Mouse (Mus musculus) lung, adult 2 months (tissue): ENCODE measurements around the gene Gal3st2. TPM values are rescaled to one million over a fixed set of nuclear protein-coding genes. Genes with fewer than 3 reads are reported as not detected.
"Not testable (repeated sequence)": the region's sequence is repeated elsewhere in the genome, so short reads cannot be mapped to it uniquely, and the experiment has no call there.

Source experiments
- DNase-seq: peaks from one replicate; pipeline ENCODE4 v3.0.0; 2022
- H3K4me1 ChIP-seq: fragments of 200-500 bp; 2 replicates; pipeline ENCODE4 v1.6.1; 2011; ENCODE audit warnings: low read length; ENCODE audit not compliant: control insufficient read depth, insufficient read depth
- H3K4me3 ChIP-seq: fragments of 200-500 bp; replicated peaks from 2 replicates; pipeline ENCODE3; 2011; ENCODE audit warnings: low read depth, mild to moderate bottlenecking, control low read depth, low read length; ENCODE audit errors: extremely low read depth
- CTCF ChIP-seq: fragments of 200-500 bp; IDR thresholded peaks from 2 replicates; pipeline ENCODE4 v1.5.1; 2011; ENCODE audit warnings: mild to moderate bottlenecking, low read length, control low read depth; ENCODE audit not compliant: insufficient read depth
- POLR2A ChIP-seq: fragments of 200-500 bp; IDR thresholded peaks from 2 replicates; pipeline ENCODE4 v1.6.1; 2011; ENCODE audit warnings: low read depth, mild to moderate bottlenecking, control low read depth, low read length, borderline replicate concordance; ENCODE audit errors: extremely low read depth
- WGBS: fragments of 180-500 bp; shearing (Covaris S2); methylation state at CpG from one replicate; pipeline ENCODE4 v1.1.7; 2018; 5-methylcytosine and 5-hydroxymethylcytosine counted together
- polyA plus RNA-seq: library from polyadenylated mRNA; depleted of rRNA; stranded (reverse); fragments of >200 nt; gene quantifications from 2 replicates; pipeline ENCODE4 v1.2.3, GENCODE M21; 2012

The Gal3st2 gene
- polyA plus RNA-seq, 1 experiment, result 0.62 TPM

- WGBS, result 86% methylated on average over 7 of the region's 7 CpGs
- no peak for DNase-seq
- H3K4me3 ChIP-seq, result no peak overlapping the region
- TF ChIP-seq POLR2A (no peak), CTCF (no peak)
- no peaks in the 10 kb centered on the region; the same call in 1 of the 2 replicates for H3K4me1 ChIP-seq
Measured at GRCm38 (mm10) chr1:93834671-93835150, 26.4 kb upstream of the Gal3st2 start.

DNA sequence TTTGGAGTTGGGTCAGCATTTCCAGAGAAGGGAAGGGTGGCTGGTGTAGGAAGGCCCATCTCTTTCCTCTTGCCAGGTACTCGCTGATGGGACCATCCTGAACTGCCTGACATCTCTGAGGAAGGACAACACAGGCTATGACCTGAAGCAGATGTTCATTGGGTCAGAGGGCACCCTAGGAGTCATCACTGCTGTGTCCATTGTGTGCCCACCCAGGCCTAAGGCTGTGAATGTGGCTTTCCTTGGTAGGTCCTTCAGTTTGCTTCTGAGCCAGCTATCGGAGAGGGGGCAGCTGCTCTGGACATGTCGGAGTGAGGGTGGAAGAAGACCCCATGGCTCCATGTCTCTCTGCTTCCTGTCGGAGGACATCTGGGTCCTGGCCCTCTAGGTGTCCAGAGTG, 25.9 kb upstream of the Gal3st2 start:
- WGBS, result 89% methylated on average over 4 of the region's 4 CpGs
- H3K4me3 ChIP-seq, result no peak overlapping the region
- no peak for DNase-seq
- no peak for TF ChIP-seq CTCF
- TF ChIP-seq POLR2A, result no peak
- H3K4me1 ChIP-seq, result no peaks in the 10 kb centered on the region; the same call in 1 of the 2 replicates

DNA sequence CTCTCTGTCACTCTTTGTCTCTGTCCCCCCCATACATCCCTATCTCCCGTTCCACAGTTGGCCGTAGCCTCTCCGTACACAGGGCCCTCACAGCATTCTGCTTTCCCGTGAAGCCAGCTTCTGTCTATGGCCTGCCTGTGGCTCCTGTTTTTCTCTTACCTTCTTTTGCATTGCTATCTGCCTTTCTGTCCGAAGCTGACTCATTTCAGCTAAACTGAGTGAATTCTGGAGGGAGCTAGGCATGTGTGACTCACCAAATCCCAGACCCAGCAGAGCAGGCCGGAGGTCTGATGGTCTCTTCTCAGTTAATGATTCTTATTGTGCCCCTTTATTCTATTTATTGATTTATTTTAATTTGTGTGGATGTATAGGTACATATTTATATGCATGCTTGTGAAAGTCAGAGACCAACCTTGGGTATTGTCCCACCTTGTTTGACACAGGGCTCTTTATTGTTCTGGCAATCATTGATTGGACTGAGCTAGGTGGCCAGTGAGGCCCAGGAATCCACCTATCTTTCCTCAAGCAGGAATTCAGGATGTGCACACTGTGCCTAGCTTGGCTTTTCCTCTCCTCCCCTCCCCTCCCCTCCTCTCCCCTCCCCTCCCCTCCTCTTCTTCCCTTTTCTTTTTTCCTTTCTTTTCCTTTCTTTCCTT, 25.1 kb upstream of the Gal3st2 start:
- no peak for DNase-seq
- Histone ChIP-seq H3K4me1 (no peaks in the 10 kb centered on the region; the same call in 1 of the 2 replicates), H3K4me3 (no peak overlapping the region)
- TF ChIP-seq POLR2A, result no peak
- 93% methylated on average over 6 of the region's 6 CpGs for WGBS

- H3K4me3 ChIP-seq, result no peak overlapping the region
- WGBS, result 81% methylated on average over 2 of the region's 2 CpGs
- no peak for DNase-seq
- no peaks in the 10 kb centered on the region; the same call in 1 of the 2 replicates for H3K4me1 ChIP-seq
- TF ChIP-seq POLR2A (no peak), CTCF (no peak)
Measured at GRCm38 (mm10) chr1:93836532-93836913, 24.6 kb upstream of the Gal3st2 start.

GRCm38 (mm10) chr1:93837335-93837734, 23.8 kb upstream of the Gal3st2 start:
- 89% methylated on average over 8 of the region's 8 CpGs for WGBS
- H3K4me1 ChIP-seq, result no peaks in the 10 kb centered on the region; the same call in 1 of the 2 replicates
- no peak overlapping the region for H3K4me3 ChIP-seq

GRCm38 (mm10) chr1:93838569-93838968, 22.5 kb upstream of the Gal3st2 start:
- DNase-seq, H3K4me1 ChIP-seq, H3K4me3 ChIP-seq: not testable (repeated sequence)
- WGBS, result 82% methylated on average over 8 of the region's 8 CpGs

More at GRCm38 (mm10) chr1:93837335-93837734, 23.8 kb upstream of the Gal3st2 start:
- no peak for DNase-seq
- TF ChIP-seq POLR2A, result no peak
- TF ChIP-seq CTCF, result no peak

- not testable (repeated sequence) for H3K4me1 ChIP-seq, DNase-seq, H3K4me3 ChIP-seq
- 66% methylated on average over 2 of the region's 3 CpGs for whole genome bisulfite sequencing
Measured at GRCm38 (mm10) chr1:93845766-93846366, 15.2 kb upstream of the Gal3st2 start.

DNA sequence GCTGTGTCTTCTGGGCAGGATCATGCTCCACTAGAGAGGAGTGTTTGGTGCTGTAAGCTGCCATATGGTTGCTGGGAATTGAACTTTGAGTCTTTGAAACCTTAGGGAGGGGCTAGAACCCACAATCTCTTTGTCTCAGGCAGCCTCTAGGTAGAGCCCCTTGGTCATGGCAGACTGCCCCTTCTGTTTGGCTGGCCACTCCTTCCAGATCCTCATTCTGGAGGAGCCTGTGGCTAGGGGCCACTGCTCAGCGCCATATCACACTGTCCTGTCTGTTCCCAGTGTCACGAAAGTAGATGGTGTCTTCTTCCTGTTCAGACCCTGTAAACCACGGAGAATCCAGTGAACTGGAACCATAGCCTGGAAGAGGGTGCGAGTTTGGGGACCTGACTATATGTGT, 5.3 kb upstream of the Gal3st2 start:
- DNase-seq, H3K4me1 ChIP-seq, H3K4me3 ChIP-seq: not testable (repeated sequence)
- 84% methylated on average over 4 of the region's 4 CpGs for WGBS

GRCm38 (mm10) chr1:93857370-93857769, 3.7 kb upstream of the Gal3st2 start:
- DNase-seq, result no peak

GRCm38 (mm10) chr1:93857991-93858390, 3.1 kb upstream of the Gal3st2 start:
- H3K4me1 ChIP-seq, result no peaks in the 10 kb centered on the region
- no peak for TF ChIP-seq CTCF
- no peak for TF ChIP-seq POLR2A
- no peak for DNase-seq

More at GRCm38 (mm10) chr1:93857370-93857769, 3.7 kb upstream of the Gal3st2 start:
- no peak overlapping the region for H3K4me3 ChIP-seq
- TF ChIP-seq CTCF, result no peak
- H3K4me1 ChIP-seq, result no peaks in the 10 kb centered on the region
- WGBS, result 65% methylated on average over 6 of the region's 6 CpGs

GRCm38 (mm10) chr1:93859619-93860018, 1.5 kb upstream of the Gal3st2 start:
- DNase-seq, result no peak
- no peak overlapping the region for H3K4me3 ChIP-seq
- H3K4me1 ChIP-seq, result no peaks in the 10 kb centered on the region
- TF ChIP-seq CTCF (no peak), POLR2A (no peak)

More at GRCm38 (mm10) chr1:93857991-93858390, 3.1 kb upstream of the Gal3st2 start:
- WGBS, result 49% methylated on average over 3 of the region's 3 CpGs
- no peak overlapping the region for H3K4me3 ChIP-seq

DNA sequence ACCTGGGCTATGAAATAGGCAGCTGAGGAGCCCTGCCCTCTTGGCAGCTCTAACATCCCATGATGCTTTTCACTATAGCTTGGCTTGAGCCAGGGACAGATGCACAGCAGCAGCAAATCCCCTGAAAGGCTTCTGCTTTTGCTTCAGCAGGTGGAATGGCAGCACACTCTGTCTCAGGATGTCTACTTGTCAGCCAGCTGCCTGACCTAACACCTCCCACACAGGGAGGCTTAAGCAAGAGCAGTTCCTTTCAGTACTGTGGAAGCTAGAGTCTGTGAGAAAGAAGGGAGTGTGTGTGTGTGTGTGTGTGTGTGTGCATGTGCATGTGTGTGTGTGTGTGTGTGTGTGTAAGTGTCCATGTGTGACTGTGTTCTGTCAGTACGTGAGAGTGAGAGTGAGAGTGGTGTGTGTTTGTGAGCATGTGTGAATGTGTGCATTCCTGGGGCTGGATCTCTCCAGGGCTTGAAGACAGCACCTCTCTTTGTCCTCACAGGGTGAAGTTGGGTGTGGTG, 10.5 kb downstream of the Gal3st2 start:
- WGBS, result 54% methylated on average over 1 of the region's 1 CpGs
- not testable (repeated sequence) for H3K4me1 ChIP-seq, DNase-seq, H3K4me3 ChIP-seq

DNA sequence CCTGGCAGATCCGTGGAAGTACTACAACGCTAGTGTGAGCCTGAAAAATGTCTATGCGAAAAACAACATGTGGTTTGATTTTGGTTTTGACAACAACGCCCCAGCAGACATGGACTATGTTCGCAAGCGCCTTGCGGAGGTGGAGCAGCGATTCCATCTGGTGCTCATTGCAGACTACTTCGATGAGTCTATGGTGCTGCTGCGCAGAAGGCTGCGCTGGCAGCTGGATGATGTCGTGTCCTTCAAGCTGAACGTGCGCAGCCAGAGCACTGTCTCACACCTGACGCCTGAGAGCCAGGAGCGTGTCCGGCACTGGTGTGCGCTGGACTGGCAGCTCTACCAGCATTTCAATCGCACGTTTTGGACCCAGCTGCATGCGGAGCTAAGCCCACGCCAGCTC, 13.3 kb downstream of the Gal3st2 start:
- WGBS, result 91% methylated on average over 16 of the region's 22 CpGs
- not testable (repeated sequence) for DNase-seq, H3K4me1 ChIP-seq, H3K4me3 ChIP-seq

DNA sequence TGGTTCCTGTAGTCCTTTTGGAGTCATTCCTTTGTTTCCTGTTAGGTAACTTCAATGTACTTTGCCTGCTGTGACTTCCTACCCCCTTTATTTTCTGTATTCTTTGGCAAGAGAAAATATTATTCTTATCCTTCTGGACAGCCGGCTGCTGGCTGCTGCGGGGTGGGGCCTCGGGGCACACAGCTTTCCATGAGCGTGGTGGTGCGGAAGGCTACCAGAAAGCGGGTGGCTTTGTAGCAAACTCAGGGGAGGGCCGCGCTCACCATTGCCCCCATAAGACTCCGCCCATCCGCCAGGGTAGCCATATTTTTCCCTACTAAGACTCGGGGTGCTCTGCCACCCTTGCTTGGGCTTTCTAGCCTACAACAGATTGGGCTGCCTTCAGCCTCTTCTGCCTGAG, 20.7 kb downstream of the Gal3st2 start:
- not testable (repeated sequence) for H3K4me3 ChIP-seq, DNase-seq, H3K4me1 ChIP-seq
- no CpG with 5 or more reads among the region's 11 CpGs for WGBS
